Mouse (Mus musculus): ENCODE data around the gene Naa25.

DNA sequence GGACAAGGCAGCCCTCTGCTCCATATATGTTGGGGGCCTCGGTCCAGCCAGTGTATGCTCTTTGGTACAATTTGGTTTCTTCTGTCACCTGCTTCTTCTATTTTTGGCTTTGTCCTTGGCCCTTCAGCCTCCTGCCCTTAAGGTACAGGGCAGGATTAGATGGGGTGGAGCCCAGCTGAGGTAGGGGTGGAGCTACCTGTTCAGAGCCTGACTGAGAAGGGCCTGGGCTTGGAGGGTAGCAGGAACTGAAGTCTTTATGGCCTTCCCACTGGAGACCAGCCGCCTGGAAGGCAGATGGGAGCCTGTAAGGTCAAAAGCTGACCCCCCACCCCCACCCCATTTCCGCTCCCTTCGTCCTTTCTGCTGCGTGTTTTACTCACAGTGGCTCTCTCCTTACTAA, 65.2 kb downstream of the Naa25 start:
- no peak for TF ChIP-seq CTCF (IDR thresholded peaks at IDR 0.05; ENCODE audit: control insufficient read depth, insufficient read depth, insufficient replicate concordance, low read depth, low read length)
- TF ChIP-seq POLR2A (IDR thresholded peaks at IDR 0.05; ENCODE audit: control insufficient read depth, low read depth, low read length) = no peak

All from testis, adult 2 months (tissue).